Mouse (Mus musculus): ENCODE measurements around the gene Adgrl3.

Gene Adgrl3

GRCm38 (mm10) chr5:81076377-81076776 is 56.4 kb downstream of the Adgrl3 start:
- no peak for DNase-seq (ENCODE audit: low read depth, low spot score)

- DNase-seq (ENCODE audit: low read depth, low spot score) = no peak
These were observed 57.1 kb downstream of the Adgrl3 start for GRCm38 (mm10) chr5:81077031-81077430.

GRCm38 (mm10) chr5:81077990-81078389 is 58.1 kb downstream of the Adgrl3 start:
- DNase-seq (ENCODE audit: low read depth, low spot score) = no peak

GRCm38 (mm10) chr5:81083698-81084360 is 63.9 kb downstream of the Adgrl3 start:
- DNase-seq (ENCODE audit: low read depth, low spot score) = no peak

GRCm38 (mm10) chr5:81085152-81085551 is 65.2 kb downstream of the Adgrl3 start:
- DNase-seq (ENCODE audit: low read depth, low spot score) = no peak

- no peak for DNase-seq (ENCODE audit: low read depth, low spot score)
These were observed 68.7 kb downstream of the Adgrl3 start for GRCm38 (mm10) chr5:81088667-81089066.

- DNase-seq (ENCODE audit: low read depth, low spot score) = no peak
These were observed 74.7 kb downstream of the Adgrl3 start for GRCm38 (mm10) chr5:81094618-81095017.

- DNase-seq (ENCODE audit: low read depth, low spot score) = no peak
These were observed 77.2 kb downstream of the Adgrl3 start for GRCm38 (mm10) chr5:81097131-81097530.

GRCm38 (mm10) chr5:81107431-81107830 is 87.5 kb downstream of the Adgrl3 start:
- DNase-seq (ENCODE audit: low read depth, low spot score) = no peak

GRCm38 (mm10) chr5:81124483-81124882 is 104.5 kb downstream of the Adgrl3 start:
- DNase-seq (ENCODE audit: low read depth, low spot score) = no peak

GRCm38 (mm10) chr5:81127639-81128038 is 107.7 kb downstream of the Adgrl3 start:
- DNase-seq (ENCODE audit: low read depth, low spot score) = no peak

- no peak for DNase-seq (ENCODE audit: low read depth, low spot score)
These were observed 116.5 kb downstream of the Adgrl3 start for GRCm38 (mm10) chr5:81136394-81136793.

- no peak for DNase-seq (ENCODE audit: low read depth, low spot score)
These were observed 135.9 kb downstream of the Adgrl3 start for GRCm38 (mm10) chr5:81155791-81156190.

GRCm38 (mm10) chr5:81156281-81156680 is 136.3 kb downstream of the Adgrl3 start:
- DNase-seq (ENCODE audit: low read depth, low spot score) = no peak

GRCm38 (mm10) chr5:81156796-81157195 is 136.9 kb downstream of the Adgrl3 start:
- no peak for DNase-seq (ENCODE audit: low read depth, low spot score)

GRCm38 (mm10) chr5:81159013-81159412 is 139.1 kb downstream of the Adgrl3 start:
- DNase-seq (ENCODE audit: low read depth, low spot score) = no peak

GRCm38 (mm10) chr5:81160431-81160830 is 140.5 kb downstream of the Adgrl3 start:
- no peak for DNase-seq (ENCODE audit: low read depth, low spot score)

- DNase-seq (ENCODE audit: low read depth, low spot score) = no peak
These were observed 169.0 kb downstream of the Adgrl3 start for GRCm38 (mm10) chr5:81188871-81189485.

GRCm38 (mm10) chr5:81200354-81200753 is 180.4 kb downstream of the Adgrl3 start:
- DNase-seq (ENCODE audit: low read depth, low spot score) = no peak

GRCm38 (mm10) chr5:81201885-81202284 is 181.9 kb downstream of the Adgrl3 start:
- DNase-seq (ENCODE audit: low read depth, low spot score) = no peak

GRCm38 (mm10) chr5:81218500-81219057 is 198.6 kb downstream of the Adgrl3 start:
- DNase-seq (ENCODE audit: low read depth, low spot score) = no peak

GRCm38 (mm10) chr5:81224465-81224864 is 204.5 kb downstream of the Adgrl3 start:
- DNase-seq (ENCODE audit: low read depth, low spot score) = no peak

- no peak for DNase-seq (ENCODE audit: low read depth, low spot score)
These were observed 205.5 kb downstream of the Adgrl3 start for GRCm38 (mm10) chr5:81225486-81225885.

All from ES-CJ7 (cell line).